Mouse (Mus musculus) liver, embryonic 14.5 days (tissue): ENCODE measurements around the gene Elac2. TPM values are rescaled to one million over a fixed set of nuclear protein-coding genes. Genes with fewer than 3 reads are reported as not detected.

Experiments used
- ATAC-seq: fragments of 200-750 bp; cut with Nextera tagmentation; 2 replicates; pipeline ENCODE4 v1.8.0; 2017; ENCODE audit warnings: moderate number of reproducible peaks, mild to moderate bottlenecking, moderate library complexity; ENCODE audit not compliant: insufficient read depth
- DNase-seq, 3 experiments: peaks; one replicate each; pipeline ENCODE4 v3.0.0-alpha.2; 2012 to 2013; ENCODE audit warnings: low read depth in 3 of 3, low spot score in 3 of 3
- H3K27ac ChIP-seq: fragments of 300-500 bp; sonication (generic); 2 replicates; pipeline ENCODE4 v1.5.1; 2014; ENCODE audit warnings: moderate library complexity, mild to moderate bottlenecking, control low read depth, inconsistent platforms
- H3K27me3 ChIP-seq: fragments of 300-500 bp; sonication (generic); 2 replicates; pipeline ENCODE4 v1.6.1; 2014; ENCODE audit warnings: mild to moderate bottlenecking, low read length, moderate library complexity; ENCODE audit not compliant: control insufficient read depth, insufficient read depth
- H3K36me3 ChIP-seq: fragments of 300-500 bp; sonication (generic); replicated peaks from 2 replicates; pipeline ENCODE4 v1.6.1; 2014; ENCODE audit warnings: low read depth; ENCODE audit not compliant: control insufficient read depth, insufficient read depth
- H3K4me1 ChIP-seq, 2 experiments: fragments of 200-500 bp in 1 of 2; fragments of 300-500 bp in 1 of 2; sonication (generic) in 1 of 2; replicated peaks; 2 replicates each; pipeline ENCODE4 v1.6.1; 2012 to 2014; ENCODE audit warnings: antibody characterized with exemption in 1 of 2, inconsistent platforms in 1 of 2, low read length in 1 of 2; ENCODE audit not compliant: control insufficient read depth in 2 of 2, insufficient read depth in 2 of 2
- H3K4me2 ChIP-seq: fragments of 300-500 bp; sonication (generic); 2 replicates; pipeline ENCODE4 v1.6.1; 2014; ENCODE audit warnings: low read depth, mild to moderate bottlenecking, control low read depth, moderate library complexity
- H3K4me3 ChIP-seq, 2 experiments: fragments of 200-500 bp in 1 of 2; fragments of 300-500 bp in 1 of 2; sonication (generic) in 1 of 2; 2 replicates each; pipeline ENCODE4 v1.5.1; 2012 to 2014; ENCODE audit warnings: low read depth in 2 of 2, low read length in 2 of 2, mild to moderate bottlenecking in 2 of 2, control low read depth in 1 of 2, inconsistent platforms in 1 of 2, moderate library complexity in 1 of 2; ENCODE audit not compliant: insufficient read depth in 1 of 2
- H3K9ac ChIP-seq: fragments of 300-500 bp; sonication (generic); replicated peaks from 2 replicates; pipeline ENCODE4 v1.6.1; 2014; ENCODE audit warnings: mild to moderate bottlenecking, control low read depth, moderate library complexity
- H3K9me3 ChIP-seq: fragments of 300-500 bp; sonication (generic); 2 replicates; pipeline ENCODE4 v1.6.1; 2016; ENCODE audit warnings: low read length, mixed read lengths; ENCODE audit not compliant: control insufficient read depth
- CTCF ChIP-seq: IDR thresholded peaks from 2 replicates; pipeline ENCODE4 v1.5.1; 2016; ENCODE audit warnings: antibody characterized with exemption, low read depth, control low read depth
- EP300 ChIP-seq: IDR thresholded peaks from 2 replicates; pipeline ENCODE4 v1.6.1; 2016; ENCODE audit warnings: antibody characterized with exemption, low read depth
- WGBS: fragments of 180-500 bp; shearing (Covaris S2); extraction: QIAGEN DNeasy Blood & Tissue Kit; methylation state at CpG from one replicate; pipeline ENCODE4 v1.1.7; 2014; ENCODE audit not compliant: insufficient replicate concordance; 5-methylcytosine and 5-hydroxymethylcytosine counted together
- polyA plus RNA-seq, 2 experiments: library from polyadenylated mRNA; depleted of rRNA in 1 of 2; stranded (reverse) in 1 of 2; unstranded in 1 of 2; fragments of >200 nt; fragmentation: Nextera tagmentation in 1 of 2; extraction: Ambion mirVana in 1 of 2; gene quantifications; 2 replicates each; pipeline versions ENCODE4 v1.2.1 to v1.2.3; 2012 to 2014

Elac2 gene
- polyA plus RNA-seq, 2 experiments: 12.1 to 13.0 TPM

- peaks cover 6 to 15% of the 10 kb centered on the region in 2 experiments for H3K4me1 ChIP-seq
- no peak overlapping the region for H3K27ac ChIP-seq
- no peak for ATAC-seq
- no peak overlapping the region for H3K4me2 ChIP-seq
- H3K36me3 ChIP-seq: no peaks in the 10 kb centered on the region
- no peak for DNase-seq
- WGBS: 57% methylated on average over 3 of the region's 3 CpGs
- no peak overlapping the region for H3K9ac ChIP-seq
- H3K4me3 ChIP-seq: no peak overlapping the region
- H3K27me3 ChIP-seq: no peaks in the 10 kb centered on the region
- H3K9me3 ChIP-seq: no peaks in the 10 kb centered on the region
- TF ChIP-seq CTCF (no peak), EP300 (no peak)
These were observed 29.1 kb upstream of the Elac2 start for GRCm38 (mm10) chr11:64949782-64950181.

GRCm38 (mm10) chr11:64956962-64957729, 21.7 kb upstream of the Elac2 start:
- ATAC-seq (no peak), DNase-seq (no peak)
- H3K4me2 ChIP-seq: no peak overlapping the region
- H3K4me1 ChIP-seq: peaks cover 14 to 29% of the 10 kb centered on the region in 2 experiments
- H3K9ac ChIP-seq: no peak overlapping the region
- WGBS: 25% methylated on average over 16 of the region's 16 CpGs
- no peak overlapping the region for H3K27ac ChIP-seq
- TF ChIP-seq EP300 (no peak), CTCF (no peak)
- H3K27me3 ChIP-seq: peaks cover 12% of the 10 kb centered on the region
- no peaks in the 10 kb centered on the region for H3K9me3 ChIP-seq
- H3K4me3 ChIP-seq: no peak overlapping the region
- no peaks in the 10 kb centered on the region for H3K36me3 ChIP-seq

GRCm38 (mm10) chr11:64962629-64963028, 16.2 kb upstream of the Elac2 start:
- H3K4me3 ChIP-seq: no peak overlapping the region
- H3K4me1 ChIP-seq: peaks cover 28 to 29% of the 10 kb centered on the region in 2 experiments
- no peaks in the 10 kb centered on the region for H3K9me3 ChIP-seq
- no peak overlapping the region for H3K9ac ChIP-seq
- no peak for TF ChIP-seq CTCF
- peak; percentile 89 for TF ChIP-seq EP300
- peaks cover 12% of the 10 kb centered on the region for H3K27me3 ChIP-seq
- H3K4me2 ChIP-seq: peak overlapping the region; percentile 22; the same call in 1 of the 2 replicates
- ATAC-seq (peak; percentile 93), DNase-seq (peak; percentile 55 to 68 (median 64))
- H3K27ac ChIP-seq: peak overlapping the region; percentile 30
- WGBS: 16% methylated on average over 2 of the region's 2 CpGs
- no peaks in the 10 kb centered on the region for H3K36me3 ChIP-seq

GRCm38 (mm10) chr11:64968507-64968906, 10.3 kb upstream of the Elac2 start:
- Histone ChIP-seq H3K4me2 (no peak overlapping the region), H3K27me3 (no peaks in the 10 kb centered on the region), H3K4me3 (no peak overlapping the region), H3K9ac (no peak overlapping the region), H3K27ac (no peak overlapping the region), H3K9me3 (no peaks in the 10 kb centered on the region), H3K36me3 (no peaks in the 10 kb centered on the region), H3K4me1 (peaks cover 11 to 13% of the 10 kb centered on the region in 2 experiments)
- TF ChIP-seq CTCF (peak; percentile 90), EP300 (no peak)
- DNase-seq (peak; percentile 22 to 47 (median 37)), ATAC-seq (peak; percentile 51)
- 8% methylated on average over 3 of the region's 3 CpGs for WGBS

GRCm38 (mm10) chr11:64968939-64969342, 9.9 kb upstream of the Elac2 start:
- ATAC-seq: no peak

More at GRCm38 (mm10) chr11:64968939-64969342, 9.9 kb upstream of the Elac2 start:
- Histone ChIP-seq H3K4me3 (no peak overlapping the region), H3K27me3 (no peaks in the 10 kb centered on the region), H3K4me2 (no peak overlapping the region), H3K27ac (no peak overlapping the region), H3K9ac (no peak overlapping the region), H3K4me1 (peaks cover 6 to 9% of the 10 kb centered on the region in 2 experiments), H3K36me3 (no peaks in the 10 kb centered on the region), H3K9me3 (no peaks in the 10 kb centered on the region)
- 60% methylated on average over 4 of the region's 4 CpGs for WGBS
- no peak for TF ChIP-seq CTCF
- TF ChIP-seq EP300: no peak
- DNase-seq: no peak
